Mouse (Mus musculus) heart, embryonic 12.5 days (tissue): Measurements from ENCODE around the gene Fkbpl. TPM values are rescaled to one million over a fixed set of nuclear protein-coding genes. Genes with fewer than 3 reads are reported as not detected.

Experiments
- ATAC-seq: fragments of 200-750 bp; cut with Nextera tagmentation; 2 replicates; pipeline ENCODE4 v1.8.0; 2017; ENCODE audit warnings: moderate TSS enrichment, moderate library complexity; ENCODE audit not compliant: insufficient number of reproducible peaks, low FRiP score
- H3K27ac ChIP-seq: fragments of 300-500 bp; sonication (generic); 2 replicates; pipeline ENCODE4 v1.5.1; 2016; ENCODE audit warnings: mild to moderate bottlenecking, moderate library complexity; ENCODE audit not compliant: poor library complexity, severe bottlenecking
- H3K27me3 ChIP-seq: fragments of 300-500 bp; sonication (generic); replicated peaks from 2 replicates; pipeline ENCODE4 v1.6.1; 2016; ENCODE audit warnings: mild to moderate bottlenecking, moderate library complexity
- H3K36me3 ChIP-seq: fragments of 300-500 bp; sonication (generic); 2 replicates; pipeline ENCODE4 v1.6.1; 2016; ENCODE audit warnings: mild to moderate bottlenecking, moderate library complexity
- H3K4me1 ChIP-seq: fragments of 300-500 bp; sonication (generic); replicated peaks from 2 replicates; pipeline ENCODE4 v1.6.1; 2016; ENCODE audit warnings: mild to moderate bottlenecking
- H3K4me2 ChIP-seq: fragments of 300-500 bp; sonication (generic); 2 replicates; pipeline ENCODE4 v1.6.1; 2016; ENCODE audit warnings: mild to moderate bottlenecking, moderate library complexity
- H3K4me3 ChIP-seq: fragments of 300-500 bp; sonication (generic); 2 replicates; pipeline ENCODE4 v1.5.1; 2016; ENCODE audit warnings: mild to moderate bottlenecking
- H3K9ac ChIP-seq: fragments of 300-500 bp; sonication (generic); 2 replicates; pipeline ENCODE4 v1.6.1; 2016; ENCODE audit warnings: mild to moderate bottlenecking, moderate library complexity
- H3K9me3 ChIP-seq: fragments of 300-500 bp; sonication (generic); replicated peaks from 2 replicates; pipeline ENCODE4 v1.6.1; 2016; ENCODE audit warnings: mild to moderate bottlenecking, moderate library complexity
- whole genome bisulfite sequencing: fragments of 180-500 bp; shearing (Covaris S2); methylation state at CpG from one replicate; pipeline ENCODE4 v1.1.7; 2016; 5-methylcytosine and 5-hydroxymethylcytosine counted together
- polyA plus RNA-seq: library from polyadenylated mRNA; unstranded; fragments of >200 nt; fragmentation: Nextera tagmentation; extraction: Ambion mirVana; gene quantifications from 2 replicates; pipeline ENCODE4 v1.2.1, GENCODE M21; 2016

The Fkbpl gene
- polyA plus RNA-seq, 1 experiment from 2014 or later: 10.2 TPM

DNA sequence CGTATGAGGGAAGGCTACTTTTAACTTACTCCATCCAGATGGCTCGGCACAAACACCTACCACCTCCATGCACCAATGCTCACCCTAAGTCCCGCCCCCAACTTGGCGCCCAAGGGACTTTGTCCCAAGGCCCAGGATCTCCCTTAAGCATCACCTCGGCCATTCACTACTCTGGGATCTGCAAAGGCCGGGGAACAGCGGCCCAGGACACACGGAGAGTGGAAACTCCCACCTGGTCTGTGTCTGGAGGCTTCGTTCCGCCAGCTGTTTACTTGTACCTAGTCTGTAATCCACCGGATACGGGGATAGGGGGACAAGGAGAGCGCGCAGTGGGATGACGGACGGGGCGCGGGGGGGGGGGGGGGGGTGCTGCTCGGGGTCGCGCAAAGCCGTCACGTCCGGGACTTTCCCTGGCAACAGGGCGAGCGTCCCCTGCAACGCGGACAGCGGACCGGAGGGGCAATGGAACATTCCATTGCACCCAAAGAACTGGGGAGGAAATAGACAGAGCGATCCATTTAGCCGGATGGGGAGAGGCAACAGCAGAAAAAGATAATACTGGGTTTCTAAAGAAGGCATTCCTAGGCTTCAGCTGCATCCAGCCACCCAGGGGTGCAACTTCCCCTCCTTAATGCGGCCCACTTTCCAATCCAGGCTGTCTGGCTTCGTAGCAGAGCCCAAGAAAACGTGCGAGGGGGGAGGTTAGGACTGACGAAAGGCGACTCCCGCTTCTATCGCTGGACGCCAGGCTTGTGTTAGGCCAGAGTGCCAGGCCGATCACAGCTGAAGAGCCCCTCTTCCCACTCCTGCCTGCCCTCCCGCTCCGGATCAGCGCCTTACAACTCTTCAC, 17.2 kb upstream of the Fkbpl start:
- Histone ChIP-seq H3K4me1 (peaks cover 49% of the 10 kb centered on the region), H3K36me3 (peaks cover 26% of the 10 kb centered on the region), H3K27me3 (peaks cover 37% of the 10 kb centered on the region), H3K27ac (peak overlapping the region; percentile 97), H3K4me3 (peak overlapping the region; percentile 88), H3K9ac (peak overlapping the region; percentile 86), H3K9me3 (no peaks in the 10 kb centered on the region), H3K4me2 (peak overlapping the region; percentile 95)
- ATAC-seq: peak; percentile 84
- 0% methylated on average over 40 of the region's 45 CpGs for WGBS

DNA sequence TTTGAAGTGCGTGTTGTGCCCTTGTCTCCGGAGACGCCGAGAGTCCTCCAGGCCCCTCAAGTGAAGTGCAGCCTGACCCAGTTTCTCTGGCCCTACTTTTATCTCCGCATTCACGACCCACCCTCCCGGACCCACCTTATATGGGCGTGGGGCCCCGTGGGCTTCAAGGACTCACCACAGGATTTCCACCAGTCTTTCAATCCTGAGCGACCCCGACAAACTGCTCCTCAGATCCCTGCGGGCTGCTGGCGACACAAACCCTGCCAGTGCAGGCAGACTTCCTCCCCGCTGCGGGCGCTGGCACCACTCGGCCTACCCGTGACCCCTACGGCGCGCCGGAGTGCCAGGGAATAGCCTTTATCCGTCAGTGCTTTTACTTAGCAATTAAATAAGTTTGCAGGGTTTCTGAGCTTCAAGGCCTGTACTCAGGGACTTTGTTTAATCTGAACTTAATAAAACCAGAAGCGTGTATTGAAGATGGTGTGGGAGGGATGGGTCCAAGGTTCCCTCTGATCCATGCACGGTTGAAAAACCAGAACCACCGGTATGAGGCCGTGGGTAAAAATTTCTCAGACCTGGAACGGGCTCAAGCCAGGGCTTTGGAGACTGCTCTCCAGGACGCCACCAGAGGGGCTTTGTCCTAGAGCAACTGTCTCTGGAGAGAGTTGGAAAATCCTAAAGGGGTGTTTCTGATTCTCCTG, 16.5 kb upstream of the Fkbpl start, which contains the start of gene Ppt2:
Gene Ppt2 (minus strand): TSS at position 568 of the 701 bp plus-strand sequence.
- Histone ChIP-seq H3K9me3 (no peaks in the 10 kb centered on the region), H3K36me3 (peaks cover 19% of the 10 kb centered on the region), H3K9ac (peak within 1 kb of the TSS; percentile 86), H3K4me1 (peaks cover 49% of the 10 kb centered on the region), H3K4me2 (peak within 1 kb of the TSS; percentile 95), H3K27ac (peak within 1 kb of the TSS; percentile 97), H3K27me3 (peaks cover 44% of the 10 kb centered on the region), H3K4me3 (peak within 1 kb of the TSS; percentile 88)
- WGBS: 3% methylated on average over 29 of the region's 29 CpGs
- peak; percentile 0; the same call in 1 of the 2 replicates for ATAC-seq

DNA sequence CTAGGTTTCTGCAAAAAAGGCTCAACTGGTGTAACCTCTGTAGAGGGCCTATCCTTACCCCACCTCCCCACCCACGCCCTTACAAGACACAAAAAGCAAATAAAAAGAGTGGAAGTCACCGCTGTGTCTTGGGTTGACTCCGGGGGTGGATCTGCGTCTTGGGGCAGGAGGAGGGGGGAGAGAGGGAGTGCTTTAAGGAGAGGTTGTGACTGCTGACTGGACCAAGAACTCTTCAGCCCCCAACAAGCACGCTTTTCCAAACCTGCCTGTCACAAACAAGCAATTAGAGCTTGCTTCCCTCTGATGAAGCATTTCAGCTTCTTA, 16.0 kb upstream of the Fkbpl start:
- peaks cover 49% of the 10 kb centered on the region for H3K4me1 ChIP-seq
- ATAC-seq: no peak
- peak overlapping the region; percentile 86 for H3K9ac ChIP-seq
- no peaks in the 10 kb centered on the region for H3K9me3 ChIP-seq
- 43% methylated on average over 5 of the region's 5 CpGs for WGBS
- peaks cover 49% of the 10 kb centered on the region for H3K27me3 ChIP-seq
- 0 out of 2 replicates have a peak overlapping the region, but pooled peaks have one; percentile 97 for H3K27ac ChIP-seq
- peak overlapping the region; percentile 95 for H3K4me2 ChIP-seq
- peak overlapping the region; percentile 88 for H3K4me3 ChIP-seq
- H3K36me3 ChIP-seq: peaks cover 14% of the 10 kb centered on the region

DNA sequence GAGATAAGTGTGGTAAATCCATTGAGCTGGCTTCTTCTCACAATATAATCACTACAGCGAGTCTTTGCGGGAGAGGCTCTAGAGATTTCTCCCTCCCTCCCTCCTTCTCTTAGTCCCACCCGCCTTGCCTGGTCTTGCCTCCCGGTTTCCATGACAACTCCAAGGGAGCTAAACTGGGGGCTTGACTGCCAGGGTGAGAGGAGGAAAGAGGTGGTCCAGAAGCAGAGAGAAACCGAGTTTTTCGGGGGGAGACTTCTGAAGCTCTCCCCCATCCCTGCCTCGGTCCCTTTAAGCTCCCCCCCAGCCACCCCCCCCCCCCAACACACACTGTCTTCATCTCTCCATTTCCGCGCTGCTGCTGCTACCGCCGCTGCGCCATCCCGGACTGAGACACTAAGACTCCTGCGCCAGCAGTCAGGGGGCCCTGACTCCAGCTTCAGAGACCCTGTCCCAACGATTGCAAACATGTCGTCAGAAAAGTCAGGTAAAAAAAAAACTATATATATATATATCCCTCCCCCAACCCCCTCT, 15.3 kb upstream of the Fkbpl start, which contains the start of gene Prrt1:
Gene Prrt1 (plus strand): TSS at position 313 of the 531 bp plus-strand sequence.
- peak within 1 kb of the TSS; percentile 95 for H3K4me2 ChIP-seq
- H3K36me3 ChIP-seq: peaks cover 8% of the 10 kb centered on the region
- peaks cover 56% of the 10 kb centered on the region for H3K27me3 ChIP-seq
- no peaks in the 10 kb centered on the region for H3K9me3 ChIP-seq
- peaks cover 49% of the 10 kb centered on the region for H3K4me1 ChIP-seq
- peak within 1 kb of the TSS; percentile 86 for H3K9ac ChIP-seq
- ATAC-seq: no peak
- 3% methylated on average over 16 of the region's 16 CpGs for WGBS
- H3K4me3 ChIP-seq: peak within 1 kb of the TSS; percentile 88
- H3K27ac ChIP-seq: peak within 1 kb of the TSS; percentile 97

DNA sequence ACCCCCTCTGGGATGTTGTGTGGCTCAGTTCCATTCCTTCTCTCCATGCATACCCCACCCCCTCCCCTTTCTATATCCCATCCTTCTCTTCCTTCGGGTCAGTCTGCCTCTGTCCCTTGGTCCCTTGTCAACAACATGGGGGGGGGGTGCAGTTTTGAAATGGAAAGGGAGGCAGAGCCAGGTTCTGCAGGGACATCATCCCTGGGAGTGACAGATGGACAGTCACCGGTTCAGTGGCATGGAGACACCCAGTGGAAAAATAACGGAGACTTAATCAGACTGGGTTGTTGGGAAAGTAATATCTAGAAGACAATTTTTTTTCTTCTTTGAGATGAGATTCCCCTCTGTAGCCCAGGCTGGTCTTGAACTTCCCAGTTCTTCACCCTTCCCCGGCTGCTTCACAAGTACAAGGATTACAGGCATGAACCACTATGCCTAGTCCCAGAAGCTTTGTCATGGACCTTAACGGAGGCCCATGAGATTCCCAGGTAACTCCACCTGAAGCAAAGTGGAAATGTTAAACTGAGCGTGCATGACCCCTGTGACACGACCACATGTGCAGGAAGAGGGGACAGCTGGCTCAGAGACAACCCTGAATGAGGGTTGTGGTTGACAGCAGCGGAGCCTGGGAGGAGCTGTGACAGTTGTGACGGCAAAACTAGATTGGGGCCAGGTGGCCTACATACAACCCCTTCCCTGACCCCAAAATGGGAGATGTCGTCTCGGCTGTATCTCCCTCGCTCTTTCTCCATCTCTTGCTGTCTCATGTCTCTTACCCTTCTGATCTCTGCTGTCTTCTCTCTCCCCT, 14.6 kb upstream of the Fkbpl start:
- Histone ChIP-seq H3K9ac (no peak overlapping the region), H3K4me3 (peak overlapping the region; percentile 38), H3K4me1 (peaks cover 49% of the 10 kb centered on the region), H3K9me3 (no peaks in the 10 kb centered on the region), H3K27me3 (peaks cover 57% of the 10 kb centered on the region), H3K27ac (no peak overlapping the region), H3K4me2 (peak overlapping the region; percentile 95; the same call in 1 of the 2 replicates), H3K36me3 (peaks cover 8% of the 10 kb centered on the region)
- no peak for ATAC-seq
- WGBS: 16% methylated on average over 12 of the region's 12 CpGs

DNA sequence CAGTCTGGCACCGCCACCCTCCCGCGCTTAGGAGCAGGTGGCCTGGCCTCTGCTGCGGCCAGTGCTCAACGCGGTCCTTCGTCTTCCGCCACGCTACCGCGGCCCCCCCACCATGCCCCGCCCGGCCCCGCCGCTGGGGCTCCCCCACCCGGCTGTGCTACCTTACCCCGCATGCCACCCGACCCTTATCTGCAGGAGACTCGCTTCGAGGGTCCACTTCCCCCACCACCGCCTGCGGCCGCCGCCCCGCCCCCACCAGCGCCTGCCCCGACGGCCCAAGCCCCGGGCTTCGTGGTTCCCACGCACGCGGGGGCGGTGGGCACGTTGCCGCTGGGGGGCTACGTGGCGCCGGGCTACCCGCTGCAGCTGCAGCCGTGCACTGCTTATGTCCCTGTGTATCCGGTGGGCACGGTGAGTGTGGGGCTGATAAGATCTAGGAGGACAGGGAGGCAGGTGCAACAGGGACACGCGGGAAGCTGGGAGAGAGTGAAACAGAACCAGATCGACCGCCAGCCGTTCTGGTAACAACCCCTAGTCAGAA, 13.7 kb upstream of the Fkbpl start:
- WGBS: 2% methylated on average over 37 of the region's 48 CpGs
- peak overlapping the region; percentile 12; the same call in 1 of the 2 replicates for H3K9ac ChIP-seq

DNA sequence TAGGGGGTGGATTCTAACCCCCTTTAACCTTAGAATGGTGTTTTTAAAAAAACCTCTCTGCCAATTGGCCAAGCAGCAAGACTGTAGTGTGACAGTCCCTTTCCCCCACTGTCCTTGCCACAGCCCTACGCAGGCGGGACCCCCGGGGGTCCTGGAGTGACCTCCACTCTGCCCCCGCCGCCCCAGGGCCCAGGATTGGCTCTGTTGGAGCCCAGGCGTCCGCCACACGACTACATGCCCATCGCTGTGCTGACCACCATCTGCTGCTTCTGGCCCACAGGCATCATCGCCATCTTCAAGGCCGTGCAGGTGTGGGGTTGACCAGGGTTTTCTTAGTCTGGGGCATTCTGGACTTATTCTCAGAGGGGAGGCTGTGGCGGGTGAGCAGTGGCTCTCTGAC, 12.9 kb upstream of the Fkbpl start:
- 7% methylated on average over 12 of the region's 12 CpGs for whole genome bisulfite sequencing
- no peaks in the 10 kb centered on the region for H3K36me3 ChIP-seq
- no peak overlapping the region for H3K27ac ChIP-seq
- peaks cover 37% of the 10 kb centered on the region for H3K4me1 ChIP-seq
- ATAC-seq: no peak
- H3K9ac ChIP-seq: peak overlapping the region; percentile 61; the same call in 1 of the 2 replicates
- no peaks in the 10 kb centered on the region for H3K9me3 ChIP-seq
- H3K27me3 ChIP-seq: peaks cover 57% of the 10 kb centered on the region
- peak overlapping the region; percentile 71 for H3K4me2 ChIP-seq
- peak overlapping the region; percentile 42 for H3K4me3 ChIP-seq

More for the DNA sequence above, 13.7 kb upstream of the Fkbpl start:
- Histone ChIP-seq H3K27me3 (peaks cover 57% of the 10 kb centered on the region), H3K9me3 (no peaks in the 10 kb centered on the region), H3K36me3 (0 out of 2 replicates have a peak, but pooled peaks cover 2% of the 10 kb centered on the region), H3K4me1 (peaks cover 46% of the 10 kb centered on the region), H3K4me3 (peak overlapping the region; percentile 38), H3K27ac (no peak overlapping the region), H3K4me2 (peak overlapping the region; percentile 57)
- ATAC-seq: no peak

DNA sequence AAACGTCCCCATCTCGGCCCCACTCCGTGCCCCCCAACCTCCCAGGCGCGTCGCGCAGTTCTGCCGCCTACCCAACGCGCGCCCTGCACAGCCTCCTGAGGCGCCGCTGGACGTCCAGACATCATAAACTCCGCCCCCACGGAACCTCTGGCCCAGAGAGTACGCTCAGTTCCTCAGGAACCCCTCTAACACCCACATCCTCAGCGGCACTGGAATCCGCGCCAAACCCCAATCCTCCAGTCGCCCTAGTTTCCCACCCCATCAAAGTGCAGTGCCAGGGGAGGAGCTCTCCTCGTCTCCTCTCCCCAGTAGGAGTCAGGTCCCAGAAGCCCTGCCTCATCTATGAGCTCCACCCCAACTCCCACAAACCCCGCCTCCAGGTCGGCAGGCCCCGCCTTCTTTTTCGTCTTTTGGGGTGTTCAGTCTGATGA, 12.3 kb upstream of the Fkbpl start:
- ATAC-seq: no peak
- Histone ChIP-seq H3K4me3 (peak overlapping the region; percentile 42), H3K4me2 (peak overlapping the region; percentile 71), H3K27me3 (peaks cover 62% of the 10 kb centered on the region), H3K27ac (no peak overlapping the region), H3K4me1 (peaks cover 37% of the 10 kb centered on the region), H3K9me3 (no peaks in the 10 kb centered on the region), H3K36me3 (no peaks in the 10 kb centered on the region), H3K9ac (peak overlapping the region; percentile 61)
- WGBS: under 1% methylated on average over 26 of the region's 26 CpGs

DNA sequence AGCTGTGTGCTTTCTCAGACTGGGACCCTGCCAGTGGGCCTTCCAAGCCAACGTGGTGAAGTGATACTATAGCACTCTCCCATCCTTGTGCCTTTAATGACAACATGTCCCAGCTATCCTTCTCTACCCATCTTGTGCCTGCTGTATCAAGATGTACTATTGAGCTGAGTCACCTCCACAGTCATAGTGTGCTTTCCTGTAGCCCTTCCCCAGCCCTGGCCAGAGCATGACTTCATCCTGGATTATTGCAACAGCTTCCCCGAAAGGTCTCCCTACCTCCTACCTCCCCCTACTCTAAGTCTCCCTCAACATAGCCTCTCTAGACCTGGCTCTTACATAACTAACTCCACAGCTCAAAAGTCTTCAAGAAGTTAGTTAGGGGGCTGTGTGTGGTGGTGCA, 8.9 kb upstream of the Fkbpl start:
- Histone ChIP-seq H3K4me1 (peaks cover 17% of the 10 kb centered on the region), H3K36me3 (no peaks in the 10 kb centered on the region), H3K4me2 (no peak overlapping the region), H3K27me3 (peaks cover 46% of the 10 kb centered on the region), H3K27ac (no peak overlapping the region), H3K4me3 (no peak overlapping the region), H3K9me3 (no peaks in the 10 kb centered on the region), H3K9ac (no peak overlapping the region)
- ATAC-seq: no peak
- 52% methylated on average over 2 of the region's 2 CpGs for WGBS

DNA sequence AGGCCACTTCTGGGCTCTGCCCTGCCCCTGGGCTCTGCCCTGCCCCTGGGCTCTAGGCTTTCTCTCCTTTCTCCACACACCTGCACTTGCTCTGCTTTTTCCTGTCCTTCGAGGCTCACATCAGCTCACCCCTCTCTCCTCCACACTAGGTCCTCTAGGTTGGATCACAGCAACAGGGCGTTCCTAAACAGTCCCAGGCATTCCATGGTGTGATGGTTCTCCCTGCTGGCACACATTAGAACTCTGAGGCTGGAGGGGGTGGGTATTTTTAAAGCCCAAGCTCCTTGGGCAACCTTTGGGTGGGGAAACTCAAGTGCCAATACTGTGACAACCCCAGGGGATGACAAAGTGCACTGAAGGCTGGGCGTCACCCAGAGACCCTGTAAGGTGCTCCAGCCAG, 7.1 kb upstream of the Fkbpl start:
- no peak overlapping the region for H3K9ac ChIP-seq
- H3K36me3 ChIP-seq: no peaks in the 10 kb centered on the region
- H3K4me2 ChIP-seq: no peak overlapping the region
- H3K4me3 ChIP-seq: no peak overlapping the region
- peaks cover 12% of the 10 kb centered on the region for H3K4me1 ChIP-seq
- no peaks in the 10 kb centered on the region for H3K9me3 ChIP-seq
- H3K27me3 ChIP-seq: peaks cover 28% of the 10 kb centered on the region
- no peak overlapping the region for H3K27ac ChIP-seq
- WGBS: 50% methylated on average over 3 of the region's 3 CpGs
- ATAC-seq: no peak
